In the genomic region with DNA sequence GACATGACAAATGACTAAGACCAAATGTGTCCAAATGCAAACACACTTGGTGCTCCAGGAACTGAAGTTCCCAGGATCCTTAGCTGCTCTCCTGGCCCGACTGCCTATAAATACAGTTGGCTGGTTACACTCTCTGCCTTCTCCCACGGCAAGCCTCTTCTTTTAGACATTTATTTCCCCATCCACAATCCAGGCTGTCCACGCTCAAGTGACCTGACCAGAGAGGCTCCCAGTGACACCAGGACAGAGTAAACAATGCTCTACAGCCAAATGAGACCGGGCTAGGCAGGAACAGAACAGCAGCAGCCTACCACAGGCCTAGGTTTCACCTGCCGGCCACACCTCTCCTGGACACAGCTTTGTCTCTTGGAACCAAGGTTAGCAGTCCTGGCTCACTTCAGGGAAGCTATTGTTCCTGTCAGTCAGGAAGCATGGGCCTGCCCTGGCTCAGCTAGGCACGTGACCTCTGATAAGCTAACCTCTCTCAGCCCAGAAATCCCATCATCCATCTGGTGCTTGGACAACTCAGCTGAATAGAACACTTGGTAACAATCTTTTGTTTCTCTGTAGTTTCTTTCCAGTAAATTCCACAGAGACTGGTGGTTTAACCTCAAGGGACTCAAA, we compare ENCODE assay signal across 8 mouse cellular contexts. TPM values are rescaled to one million over a fixed set of nuclear protein-coding genes. Genes with fewer than 3 reads are reported as not detected.
DNase-seq lines count a peak whose midpoint lies in the region; ATAC-seq and TF ChIP-seq lines count a peak whose summit lies in the region.

No protein-coding gene starts in this region.

- peaks cover 15% of the 10 kb centered on the region for H3K4me1 ChIP-seq in hindbrain, embryonic 13.5 days (replicated peaks)
- no peaks in the 10 kb centered on the region; the same call in 1 of the 2 replicates for H3K4me1 ChIP-seq in hindbrain, embryonic 16.5 days (ENCODE audit: control insufficient read depth, insufficient read depth, low read depth, low read length)
- H3K4me1 ChIP-seq in kidney, embryonic 16.5 days (ENCODE audit: insufficient read depth, low read length): peaks cover 82% of the 10 kb centered on the region
- no peaks in the 10 kb centered on the region for H3K4me1 ChIP-seq in midbrain, embryonic 16.5 days (ENCODE audit: control insufficient read depth, insufficient read depth, low read length)

- H3K9ac ChIP-seq in hindbrain, embryonic 13.5 days: no peak overlapping the region
- H3K9ac ChIP-seq in hindbrain, embryonic 16.5 days (ENCODE audit: low read depth, low read length): no peak overlapping the region; the same call in 1 of the 2 replicates
- H3K9ac ChIP-seq in kidney, embryonic 16.5 days (replicated peaks; ENCODE audit: low read length): no peak overlapping the region
- H3K9ac ChIP-seq in midbrain, embryonic 16.5 days (ENCODE audit: low read depth, low read length): no peak overlapping the region

- H3K4me2 ChIP-seq in hindbrain, embryonic 13.5 days: no peak overlapping the region
- H3K4me2 ChIP-seq in hindbrain, embryonic 16.5 days (ENCODE audit: low read length): no peak overlapping the region
- H3K4me2 ChIP-seq in kidney, embryonic 16.5 days (replicated peaks; ENCODE audit: low read depth, low read length): no peak overlapping the region
- H3K4me2 ChIP-seq in myocyte (ENCODE audit: low read depth): peak overlapping the region; percentile 19
- H3K4me2 ChIP-seq in midbrain, embryonic 16.5 days (ENCODE audit: low read length): no peak overlapping the region

- no peaks in the 10 kb centered on the region for H3K9me3 ChIP-seq in hindbrain, embryonic 13.5 days
- H3K9me3 ChIP-seq in hindbrain, embryonic 16.5 days (ENCODE audit: control insufficient read depth, low read length): no peaks in the 10 kb centered on the region
- H3K9me3 ChIP-seq in kidney, embryonic 16.5 days (ENCODE audit: low read length): no peaks in the 10 kb centered on the region
- no peaks in the 10 kb centered on the region for H3K9me3 ChIP-seq in midbrain, embryonic 16.5 days (replicated peaks; ENCODE audit: control insufficient read depth, low read length, poor library complexity, severe bottlenecking)

- DNase-seq in heart, adult 8-10 months (ENCODE audit: low spot score): peak; percentile 78
- no peak for DNase-seq in layer of hippocampus, adult 9-10 months (ENCODE audit: low spot score)
- DNase-seq in left cerebral cortex, postnatal 10 days (ENCODE audit: extremely low spot score in 1 of 2, low spot score in 2 of 2): no peak

- ATAC-seq in hindbrain, embryonic 13.5 days (ENCODE audit: low FRiP score): no peak
- ATAC-seq in hindbrain, embryonic 16.5 days: no peak
- peak; percentile 75 for ATAC-seq in kidney, embryonic 16.5 days (ENCODE audit: low FRiP score, low TSS enrichment)
- no peak for ATAC-seq in midbrain, embryonic 16.5 days

- H3ac ChIP-seq in myocyte (ENCODE audit: control insufficient read depth, insufficient read length): no peak overlapping the region

- peaks cover 92% of the 10 kb centered on the region for H3K79me2 ChIP-seq in myocyte (ENCODE audit: control insufficient read depth, insufficient read depth)

- whole genome bisulfite sequencing in hindbrain, embryonic 13.5 days: 54% methylated on average over 6 of the region's 6 CpGs
- WGBS in hindbrain, embryonic 16.5 days: 63% methylated on average over 6 of the region's 6 CpGs
- WGBS in kidney, embryonic 16.5 days: 13% methylated on average over 6 of the region's 6 CpGs
- WGBS in midbrain, embryonic 16.5 days: 71% methylated on average over 6 of the region's 6 CpGs

- no peaks in the 10 kb centered on the region for H3K27me3 ChIP-seq in hindbrain, embryonic 13.5 days
- H3K27me3 ChIP-seq in hindbrain, embryonic 16.5 days (replicated peaks; ENCODE audit: control insufficient read depth, insufficient read depth, low read length): no peaks in the 10 kb centered on the region
- no peaks in the 10 kb centered on the region for H3K27me3 ChIP-seq in kidney, embryonic 16.5 days (ENCODE audit: insufficient read depth, low read length)
- no peaks in the 10 kb centered on the region for H3K27me3 ChIP-seq in myocyte (ENCODE audit: control insufficient read depth, insufficient read depth, insufficient read length)
- H3K27me3 ChIP-seq in midbrain, embryonic 16.5 days (ENCODE audit: control insufficient read depth, insufficient read depth, low read depth, low read length): no peaks in the 10 kb centered on the region

- H3K27ac ChIP-seq in hindbrain, embryonic 13.5 days: peak overlapping the region; percentile 58; the same call in 1 of the 2 replicates
- no peak overlapping the region; the same call in 1 of the 2 replicates for H3K27ac ChIP-seq in hindbrain, embryonic 16.5 days (ENCODE audit: low read depth, low read length)
- H3K27ac ChIP-seq in kidney, embryonic 16.5 days (ENCODE audit: low read length): peak overlapping the region; percentile 81
- no peak overlapping the region for H3K27ac ChIP-seq in midbrain, embryonic 16.5 days (ENCODE audit: low read length)

- intact Hi-C loops in left cerebral cortex, postnatal 10 days (cut with DNase I): no loop called here

- no peak overlapping the region for H3K4me3 ChIP-seq in hindbrain, embryonic 13.5 days
- H3K4me3 ChIP-seq in hindbrain, embryonic 16.5 days (ENCODE audit: low read length): no peak overlapping the region
- H3K4me3 ChIP-seq in kidney, embryonic 16.5 days (ENCODE audit: low read length): no peak overlapping the region
- no peak overlapping the region for H3K4me3 ChIP-seq in myocyte
- no peak overlapping the region for H3K4me3 ChIP-seq in midbrain, embryonic 16.5 days (ENCODE audit: low read depth, low read length)

- H3K36me3 ChIP-seq in hindbrain, embryonic 13.5 days: no peaks in the 10 kb centered on the region
- H3K36me3 ChIP-seq in hindbrain, embryonic 16.5 days (ENCODE audit: control insufficient read depth, insufficient read depth, low read length): no peaks in the 10 kb centered on the region
- H3K36me3 ChIP-seq in kidney, embryonic 16.5 days (ENCODE audit: insufficient read depth, low read length): no peaks in the 10 kb centered on the region
- no peaks in the 10 kb centered on the region for H3K36me3 ChIP-seq in myocyte (ENCODE audit: control insufficient read depth, insufficient read depth)
- H3K36me3 ChIP-seq in midbrain, embryonic 16.5 days (ENCODE audit: control insufficient read depth, insufficient read depth, low read length): no peaks in the 10 kb centered on the region

- no peak for TF ChIP-seq POLR2A in myocyte (IDR thresholded peaks at IDR 0.05; ENCODE audit: insufficient read length, low read depth)

TF ChIP-seq in myocyte, 11 proteins besides CTCF, POLR2A, EP300 and RAD21:
- no peak for TF ChIP-seq SRF (IDR thresholded peaks at IDR 0.05; ENCODE audit: control insufficient read depth, insufficient read length, low read depth)
- no peak for TF ChIP-seq POLR2AphosphoS2 (IDR thresholded peaks at IDR 0.05; ENCODE audit: insufficient read length, low read depth)
- peak; percentile 83 for TF ChIP-seq USF1 (IDR thresholded peaks at IDR 0.05; ENCODE audit: low read depth)
- TF ChIP-seq TCF12 (IDR thresholded peaks at IDR 0.05; ENCODE audit: insufficient read depth, poor library complexity, severe bottlenecking): no peak
- TF ChIP-seq CEBPB (IDR thresholded peaks at IDR 0.05; ENCODE audit: insufficient read depth, poor library complexity, severe bottlenecking): no peak
- no peak for TF ChIP-seq TCF3 (IDR thresholded peaks at IDR 0.05; ENCODE audit: insufficient read length, low read depth)
- peak in 2 of 3 experiments; percentile 40 to 61 for TF ChIP-seq MYOD1 (IDR thresholded peaks at IDR 0.05; ENCODE audit: control insufficient read depth in 1 of 3, insufficient read length in 2 of 3, low read depth in 2 of 3)
- peak in 1 of 3 experiments; percentile 45 for TF ChIP-seq MYOG (IDR thresholded peaks at IDR 0.05; ENCODE audit: control insufficient read depth in 1 of 3, insufficient read depth in 1 of 3, insufficient read length in 2 of 3, low read depth in 2 of 3)

RNA-seq across cellular contexts. Expression of a gene that starts 43.8 kb away (rescaled TPM):
- 7.0 TPM in 2 replicates for polyA plus RNA-seq in hindbrain, embryonic 13.5 days (2015; fragmentation: Nextera tagmentation; extraction: Ambion mirVana)
- polyA plus RNA-seq in hindbrain, embryonic 16.5 days (2015; fragmentation: Nextera tagmentation; extraction: Ambion mirVana): 8.3 and 9.1 TPM in 2 replicates
- total RNA-seq in heart, adult 8-10 months (2022): 10 to 100 TPM; 22.6 to 26.7 (median 26.0) TPM
- 44.8 and 49.2 TPM in 2 replicates for polyA plus RNA-seq in kidney, embryonic 16.5 days (2015; fragmentation: Nextera tagmentation; extraction: Ambion mirVana)
- 166 TPM for polyA plus RNA-seq in myocyte (2012; fragmentation: generic; extraction: Trizol)
- 6.3 and 6.6 TPM in 2 replicates for polyA plus RNA-seq in midbrain, embryonic 16.5 days (2015; fragmentation: Nextera tagmentation; extraction: Ambion mirVana)
- 100 to 1,000 TPM in 1 of 2 experiments, 10 to 100 TPM in 1; 88.2 to 103 TPM for total RNA-seq in left cerebral cortex, postnatal 10 days (2021)

Comparison
In these comparisons a context has a peak if more than half of its experiments do, and no peak if none do; other contexts are left out.
1. H3K27ac ChIP-seq: peak in hindbrain, embryonic 13.5 days (single experiment) and kidney, embryonic 16.5 days (single experiment); none in hindbrain, embryonic 16.5 days (single experiment) and midbrain, embryonic 16.5 days (single experiment).